Mouse (Mus musculus) cortical plate, adult 2 months (tissue): ENCODE data around the gene Timm17a. TPM values are rescaled to one million over a fixed set of nuclear protein-coding genes. Genes with fewer than 3 reads are reported as not detected.

Experiments
- H3K27ac ChIP-seq: fragments of 200-500 bp; 2 replicates; pipeline ENCODE4 v1.5.1; 2012; ENCODE audit warnings: low read length, control low read depth, inconsistent platforms; ENCODE audit not compliant: insufficient read depth
- H3K4me1 ChIP-seq: fragments of 200-500 bp; 2 replicates; pipeline ENCODE4 v1.6.1; 2011; ENCODE audit warnings: low read length; ENCODE audit not compliant: control insufficient read depth, insufficient read depth
- H3K4me3 ChIP-seq: fragments of 200-500 bp; 2 replicates; pipeline ENCODE4 v1.5.1; 2011; ENCODE audit warnings: mild to moderate bottlenecking, low read length, control low read depth; ENCODE audit not compliant: insufficient read depth
- CTCF ChIP-seq: fragments of 200-500 bp; IDR thresholded peaks from 2 replicates; pipeline ENCODE4 v1.5.1; 2011; ENCODE audit warnings: mild to moderate bottlenecking, control low read depth, low read length; ENCODE audit not compliant: insufficient read depth; ENCODE audit errors: extremely low read depth
- POLR2A ChIP-seq: fragments of 200-500 bp; IDR thresholded peaks from 2 replicates; pipeline ENCODE4 v1.6.1; 2011; ENCODE audit warnings: mild to moderate bottlenecking, low read length, control low read depth; ENCODE audit not compliant: insufficient read depth; ENCODE audit errors: extremely low read depth
- polyA plus RNA-seq: library from polyadenylated mRNA; depleted of rRNA; stranded (reverse); fragments of >200 nt; gene quantifications from 2 replicates; pipeline ENCODE4 v1.2.3, GENCODE M21; 2012; rRNA removed

Timm17a gene
- polyA plus RNA-seq = 82.7 and 88.6 TPM in 2 replicates

- TF ChIP-seq CTCF (no peak), POLR2A (peak; percentile 83)
- Histone ChIP-seq H3K4me1 (peaks cover 3% of the 10 kb centered on the region), H3K27ac (peak within 1 kb of the TSS; percentile 57), H3K4me3 (peak within 1 kb of the TSS; percentile 90)
These were observed at the start of gene Timm17a for GRCm38 (mm10) chr1:135313284-135314031. Gene Timm17a (minus strand): TSS chr1:135313778.

DNA sequence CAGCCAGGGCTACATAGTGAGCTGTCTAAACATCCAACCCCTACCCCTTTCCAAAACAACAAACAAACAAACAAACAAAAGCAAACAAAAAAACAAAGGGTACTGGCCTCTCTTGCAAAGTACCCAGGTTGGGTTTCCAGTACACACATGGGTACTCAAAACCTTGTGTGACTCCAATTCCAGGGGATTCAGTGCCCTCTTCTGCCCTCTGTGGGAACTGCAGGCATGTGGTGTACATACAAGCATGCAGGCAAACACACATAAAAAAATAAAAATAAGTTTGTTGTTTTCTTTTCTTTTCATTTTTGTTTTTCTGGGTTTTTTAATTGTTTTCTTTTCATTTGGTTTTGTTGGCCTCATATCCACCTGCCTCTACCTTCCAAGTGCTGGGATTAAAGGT, 48.5 kb upstream of the Timm17a start:
- Histone ChIP-seq H3K4me1 (no peaks in the 10 kb centered on the region), H3K4me3 (no peak overlapping the region), H3K27ac (no peak overlapping the region)
- TF ChIP-seq CTCF (no peak), POLR2A (no peak)

DNA sequence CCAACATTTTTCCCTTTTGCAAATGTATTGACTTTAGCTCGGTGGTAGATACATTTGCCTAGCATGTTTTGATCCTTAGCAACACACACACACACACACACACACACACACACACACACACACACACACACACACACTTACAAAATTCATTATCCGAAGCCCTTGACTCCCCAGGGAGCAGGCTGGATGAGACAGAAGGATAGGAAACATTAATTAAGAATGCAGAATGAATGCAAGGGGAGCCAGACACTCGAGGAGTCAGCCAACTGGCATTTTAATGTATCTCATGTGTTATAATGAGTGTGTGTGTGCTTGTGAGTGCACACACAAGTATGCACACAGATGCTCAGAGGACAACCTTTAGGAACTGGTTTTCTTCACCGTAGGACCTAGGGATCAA, 47.9 kb upstream of the Timm17a start:
- H3K27ac ChIP-seq = no peak overlapping the region
- TF ChIP-seq CTCF (no peak), POLR2A (no peak)
- no peak overlapping the region for H3K4me3 ChIP-seq
- no peaks in the 10 kb centered on the region for H3K4me1 ChIP-seq

DNA sequence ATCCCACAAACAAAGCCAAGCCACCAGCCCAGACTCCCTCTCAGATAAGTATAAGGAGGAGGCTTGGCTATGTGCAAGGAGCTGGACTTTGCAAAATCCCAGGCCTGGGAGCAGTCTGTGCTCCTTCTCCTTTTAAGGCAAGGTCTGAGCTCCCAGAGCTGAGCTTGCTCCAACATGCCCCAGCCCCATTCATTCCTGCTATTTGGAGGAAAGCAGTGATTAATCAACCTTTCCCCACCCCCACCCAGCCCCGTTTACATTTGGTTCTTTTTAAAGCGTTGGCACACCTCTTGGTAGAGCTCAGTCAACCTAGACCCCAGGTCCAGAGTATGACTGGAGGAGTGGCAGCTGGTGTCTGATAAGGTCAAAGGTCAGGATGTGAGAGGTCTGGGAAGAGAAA, 45.5 kb upstream of the Timm17a start:
- no peaks in the 10 kb centered on the region for H3K4me1 ChIP-seq
- TF ChIP-seq POLR2A = no peak
- TF ChIP-seq CTCF = no peak
- no peak overlapping the region for H3K27ac ChIP-seq
- H3K4me3 ChIP-seq = no peak overlapping the region

DNA sequence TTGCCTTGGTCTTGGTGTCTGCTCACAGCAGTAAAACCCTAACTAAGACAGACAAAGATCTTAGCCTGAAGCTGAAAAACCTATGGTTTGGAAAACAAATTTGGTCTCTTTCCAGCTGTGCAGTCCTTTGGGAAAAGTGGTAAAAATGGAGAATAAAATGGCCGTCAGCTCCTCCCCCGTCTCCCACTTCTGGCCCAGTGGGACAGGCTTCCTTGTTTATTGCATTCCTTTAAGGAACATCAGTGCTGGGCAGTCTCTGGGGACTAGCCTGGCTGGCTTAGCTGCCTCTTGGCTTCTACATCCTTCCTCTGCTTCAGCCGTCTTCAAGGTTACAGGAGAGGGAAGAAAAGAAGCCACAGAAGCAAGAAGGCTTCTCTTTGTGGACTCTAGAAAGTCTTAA, 38.4 kb upstream of the Timm17a start:
- no peaks in the 10 kb centered on the region; the same call in 1 of the 2 replicates for H3K4me1 ChIP-seq
- no peak overlapping the region for H3K4me3 ChIP-seq
- H3K27ac ChIP-seq = 0 out of 2 replicates have a peak overlapping the region, but pooled peaks have one; percentile 49
- TF ChIP-seq CTCF (no peak), POLR2A (no peak)

DNA sequence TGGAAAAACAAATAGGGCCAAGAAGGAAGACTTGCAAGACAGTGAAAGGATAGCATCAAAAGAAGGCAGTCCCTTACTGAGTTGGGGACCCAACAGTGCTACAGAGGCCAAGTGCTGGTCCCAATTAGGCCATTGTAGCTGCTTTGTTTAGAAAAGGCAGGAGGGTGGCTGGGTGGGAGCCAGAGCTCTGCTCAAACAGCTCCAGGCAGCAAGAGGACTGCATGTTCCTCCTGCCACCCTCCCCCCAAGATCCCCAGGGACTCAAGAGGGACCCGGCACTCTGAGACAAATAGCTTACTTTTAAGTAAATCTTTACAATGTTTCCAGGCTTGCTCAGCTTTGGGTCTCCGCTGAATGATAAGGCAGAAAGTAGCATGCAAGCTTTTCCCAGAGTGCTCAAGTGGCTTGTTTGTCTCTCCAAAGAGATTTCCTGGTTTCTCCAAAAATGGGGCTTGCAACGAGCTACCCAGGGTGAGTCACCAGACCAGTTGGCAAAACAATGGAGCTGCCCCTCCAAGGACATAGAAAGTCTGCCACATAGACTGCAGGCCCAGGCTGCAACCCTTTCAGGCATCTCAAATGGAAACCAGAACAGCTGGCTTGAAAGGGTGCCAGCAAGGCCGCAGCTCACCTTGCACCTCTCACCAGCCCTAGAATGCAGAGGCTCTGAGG, 34.1 kb upstream of the Timm17a start:
- Histone ChIP-seq H3K4me1 (no peaks in the 10 kb centered on the region; the same call in 1 of the 2 replicates), H3K27ac (no peak overlapping the region), H3K4me3 (no peak overlapping the region)
- TF ChIP-seq POLR2A (no peak), CTCF (no peak)

DNA sequence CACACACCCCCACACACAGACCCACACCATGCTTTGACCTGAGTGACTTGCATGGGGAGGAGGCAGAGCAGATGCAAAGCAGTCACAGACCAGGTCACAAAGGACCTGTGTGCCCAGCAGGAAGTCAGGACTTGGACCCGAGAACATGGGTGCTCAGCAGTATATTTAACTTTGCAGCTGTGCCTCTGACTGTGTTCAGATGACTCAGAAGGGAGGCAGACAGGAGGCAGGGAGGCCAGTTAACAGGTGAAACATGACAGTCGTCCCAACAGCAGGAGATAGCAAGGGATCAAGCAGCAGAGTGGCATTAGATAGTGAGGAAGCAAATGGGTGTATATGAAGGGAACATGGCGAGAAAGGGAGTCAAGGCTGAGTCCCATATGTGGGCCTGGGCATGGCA, 33.3 kb upstream of the Timm17a start:
- no peak overlapping the region for H3K27ac ChIP-seq

GRCm38 (mm10) chr1:135344026-135344425, 30.4 kb upstream of the Timm17a start:
- no peak for TF ChIP-seq POLR2A
- TF ChIP-seq CTCF = no peak
- Histone ChIP-seq H3K4me3 (no peak overlapping the region), H3K4me1 (no peaks in the 10 kb centered on the region; the same call in 1 of the 2 replicates), H3K27ac (no peak overlapping the region)

More for the DNA sequence above, 33.3 kb upstream of the Timm17a start:
- no peak overlapping the region for H3K4me3 ChIP-seq
- TF ChIP-seq CTCF (no peak), POLR2A (no peak)
- no peaks in the 10 kb centered on the region; the same call in 1 of the 2 replicates for H3K4me1 ChIP-seq

DNA sequence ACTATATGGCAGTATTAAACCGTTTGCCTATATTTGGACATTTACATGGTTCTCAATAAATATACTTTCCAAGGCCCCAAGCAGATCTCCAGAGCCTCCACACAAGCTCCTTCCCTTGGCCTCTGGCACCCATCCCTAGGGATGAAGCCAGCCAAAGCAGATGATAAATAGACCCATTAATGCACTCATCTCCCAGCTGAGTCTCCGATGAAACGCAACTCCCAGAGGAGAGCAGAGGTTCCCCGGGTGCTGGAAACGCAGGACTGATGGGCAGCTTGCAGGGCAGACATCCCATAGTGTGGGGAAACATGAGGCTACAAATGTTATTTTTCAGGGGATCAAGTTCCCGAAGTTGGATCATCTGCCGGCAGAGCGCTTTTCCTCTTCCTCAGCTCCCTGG, 28.4 kb upstream of the Timm17a start:
- TF ChIP-seq POLR2A (no peak), CTCF (no peak)
- no peak overlapping the region for H3K4me3 ChIP-seq
- H3K27ac ChIP-seq = no peak overlapping the region
- H3K4me1 ChIP-seq = no peaks in the 10 kb centered on the region

GRCm38 (mm10) chr1:135330578-135330977, 17.0 kb upstream of the Timm17a start:
- Histone ChIP-seq H3K4me1 (peaks cover 3% of the 10 kb centered on the region; the same call in 1 of the 2 replicates), H3K27ac (no peak overlapping the region), H3K4me3 (no peak overlapping the region)
- TF ChIP-seq CTCF (no peak), POLR2A (no peak)
